9 mouse cellular contexts compared by ENCODE assay signal in the genomic region with DNA sequence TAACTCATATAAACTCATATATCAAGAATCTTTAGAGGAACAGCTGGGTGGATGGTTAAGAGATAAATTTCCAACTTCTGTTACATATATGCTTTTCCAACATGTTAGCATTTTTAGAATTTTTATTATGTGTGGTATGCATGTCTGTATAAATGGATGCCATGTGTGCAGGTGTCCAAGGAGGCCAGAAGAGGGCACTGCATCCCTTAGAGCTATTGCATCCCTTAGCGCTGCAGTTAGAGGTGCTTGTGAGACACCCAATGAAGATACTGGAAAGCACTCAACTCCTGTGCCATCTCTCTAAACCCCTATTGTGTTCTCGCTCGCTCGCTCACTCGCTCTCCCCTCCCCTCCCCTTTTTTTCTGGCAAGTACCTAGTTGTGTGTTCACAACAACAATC. TPM values are rescaled to one million over a fixed set of nuclear protein-coding genes. Genes with fewer than 3 reads are reported as not detected.
A peak's percentile ranks its signal among the peaks of the same experiment; 100 is the strongest.
DNase-seq lines count a peak whose midpoint lies in the region; ATAC-seq and TF ChIP-seq lines count a peak whose summit lies in the region.
"Had no signal": no experiment of that assay in that cellular context is flagged by ENCODE, and none has a peak within 500 bp of the region (broad histone marks: within the 10 kb centered on the region; RNA-seq: fewer than 3 reads in every experiment).

No protein-coding gene starts in this region.

- no peaks in the 10 kb centered on the region for H3K27me3 ChIP-seq in hindbrain, embryonic 11.5 days (ENCODE audit: control insufficient read depth, insufficient read depth, low read length)
- no peaks in the 10 kb centered on the region for H3K27me3 ChIP-seq in hindbrain, embryonic 16.5 days (replicated peaks; ENCODE audit: control insufficient read depth, insufficient read depth, low read length)
- no peaks in the 10 kb centered on the region for H3K27me3 ChIP-seq in intestine, embryonic 16.5 days (replicated peaks; ENCODE audit: control insufficient read depth, insufficient read depth, low read length)
- H3K27me3 ChIP-seq: limb, embryonic 13.5 days had no signal

- no peaks in the 10 kb centered on the region for H3K4me1 ChIP-seq in hindbrain, embryonic 11.5 days (replicated peaks; ENCODE audit: control insufficient read depth, insufficient read depth, low read length)
- no peaks in the 10 kb centered on the region for H3K4me1 ChIP-seq in hindbrain, embryonic 16.5 days (ENCODE audit: control insufficient read depth, insufficient read depth, low read depth, low read length)
- H3K4me1 ChIP-seq in ES-E14 (ENCODE audit: control insufficient read depth in 2 of 2, insufficient read depth in 2 of 2, low read length in 2 of 2, poor library complexity in 1 of 2): no peaks in the 10 kb centered on the region
- no peaks in the 10 kb centered on the region for H3K4me1 ChIP-seq in intestine, embryonic 16.5 days (ENCODE audit: control insufficient read depth, insufficient read depth, low read length)
- H3K4me1 ChIP-seq: limb, embryonic 13.5 days had no signal

- no peak for ATAC-seq in hindbrain, embryonic 11.5 days (ENCODE audit: low FRiP score)
- ATAC-seq in hindbrain, embryonic 16.5 days: no peak
- no peak for ATAC-seq in intestine, embryonic 16.5 days

- H3K4me2 ChIP-seq in hindbrain, embryonic 11.5 days (replicated peaks; ENCODE audit: low read depth, low read length): no peak overlapping the region
- no peak overlapping the region for H3K4me2 ChIP-seq in hindbrain, embryonic 16.5 days (ENCODE audit: low read length)
- no peak overlapping the region for H3K4me2 ChIP-seq in intestine, embryonic 16.5 days (ENCODE audit: low read depth, low read length)
- H3K4me2 ChIP-seq: limb, embryonic 13.5 days had no signal

- H3K27ac ChIP-seq in hindbrain, embryonic 11.5 days (ENCODE audit: low read depth, low read length): no peak overlapping the region
- H3K27ac ChIP-seq in hindbrain, embryonic 16.5 days (ENCODE audit: low read depth, low read length): no peak overlapping the region
- H3K27ac ChIP-seq in ES-E14 (ENCODE audit: insufficient read depth, low read depth, low read length, poor library complexity, severe bottlenecking): no peak overlapping the region
- H3K27ac ChIP-seq in intestine, embryonic 16.5 days (ENCODE audit: low read length): no peak overlapping the region
- H3K27ac ChIP-seq: limb, embryonic 13.5 days had no signal

- in situ Hi-C loops in ES-E14 (cut with MboI; ENCODE audit: low sequenced_read_pairs in 2 of 2, unreplicated experiment in 2 of 2): no loop called here

- WGBS in hindbrain, embryonic 11.5 days: 53% methylated on average over 5 of the region's 5 CpGs
- 53% methylated on average over 5 of the region's 5 CpGs for WGBS in hindbrain, embryonic 16.5 days
- WGBS in intestine, embryonic 16.5 days: 64% methylated on average over 5 of the region's 5 CpGs

- no peaks in the 10 kb centered on the region for H3K36me3 ChIP-seq in hindbrain, embryonic 11.5 days (ENCODE audit: control insufficient read depth, insufficient read depth, low read length)
- H3K36me3 ChIP-seq in hindbrain, embryonic 16.5 days (ENCODE audit: control insufficient read depth, insufficient read depth, low read length): peaks cover 9% of the 10 kb centered on the region; the same call in 1 of the 2 replicates
- H3K36me3 ChIP-seq in ES-E14 (ENCODE audit: control insufficient read depth, insufficient read depth, low read length, poor library complexity, severe bottlenecking): peaks cover 6% of the 10 kb centered on the region; the same call in 1 of the 2 replicates
- no peaks in the 10 kb centered on the region for H3K36me3 ChIP-seq in intestine, embryonic 16.5 days (ENCODE audit: control insufficient read depth, insufficient read depth, low read length)

- H3K9me3 ChIP-seq in hindbrain, embryonic 11.5 days (ENCODE audit: control insufficient read depth, low read length): no peaks in the 10 kb centered on the region
- H3K9me3 ChIP-seq in hindbrain, embryonic 16.5 days (ENCODE audit: control insufficient read depth, low read length): no peaks in the 10 kb centered on the region
- H3K9me3 ChIP-seq in ES-E14 (ENCODE audit: control insufficient read depth, insufficient read depth, low read depth, low read length): no peaks in the 10 kb centered on the region
- H3K9me3 ChIP-seq in intestine, embryonic 16.5 days (ENCODE audit: control insufficient read depth, low read length): no peaks in the 10 kb centered on the region
- H3K9me3 ChIP-seq: limb, embryonic 13.5 days had no signal

- DNase-seq in hindbrain, embryonic 11.5 days (ENCODE audit: low spot score): peak; percentile 32
- DNase-seq in 3T3-L1 (ENCODE audit: low read depth, low spot score) (peak; percentile 47), ES-E14 (ENCODE audit: low read depth, low spot score) (peak; percentile 33)
- DNase-seq in kidney, postnatal 4 days: peak; percentile 36 to 54
- peak; percentile 30 for DNase-seq in thymus, postnatal 25 days
- DNase-seq in ovary, postnatal 10 days (ENCODE audit: low spot score): no peak

- H3K4me3 ChIP-seq in hindbrain, embryonic 11.5 days (ENCODE audit: low read depth, low read length): no peak overlapping the region
- H3K4me3 ChIP-seq in hindbrain, embryonic 16.5 days (ENCODE audit: low read length): no peak overlapping the region
- no peak overlapping the region for H3K4me3 ChIP-seq in ES-E14 (ENCODE audit: insufficient read depth in 1 of 2, low read depth in 1 of 2, low read length in 2 of 2, poor library complexity in 1 of 2, severe bottlenecking in 1 of 2)
- H3K4me3 ChIP-seq in intestine, embryonic 16.5 days (ENCODE audit: low read length): no peak overlapping the region
- H3K4me3 ChIP-seq: limb, embryonic 13.5 days had no signal

- H3K9ac ChIP-seq in hindbrain, embryonic 11.5 days (ENCODE audit: low read depth, low read length): no peak overlapping the region
- H3K9ac ChIP-seq in hindbrain, embryonic 16.5 days (ENCODE audit: low read depth, low read length): no peak overlapping the region
- no peak overlapping the region for H3K9ac ChIP-seq in ES-E14 (ENCODE audit: insufficient read depth, low read depth, low read length, poor library complexity, severe bottlenecking)
- no peak overlapping the region for H3K9ac ChIP-seq in intestine, embryonic 16.5 days (ENCODE audit: low read depth, low read length)
- H3K9ac ChIP-seq: limb, embryonic 13.5 days had no signal

TF ChIP-seq in ES-E14, 5 proteins besides CTCF, POLR2A, EP300 and RAD21:
- no peak for TF ChIP-seq MAFK (IDR thresholded peaks at IDR 0.05; ENCODE audit: insufficient read depth, low read depth, low read length)
- peak; percentile 52; the same call in 1 of the 2 replicates for TF ChIP-seq ZC3H11A (IDR thresholded peaks at IDR 0.05; ENCODE audit: borderline replicate concordance, low read depth, low read length)

RNA-seq across cellular contexts. Expression of a gene that starts 4.9 kb away (rescaled TPM):
- 78.1 and 85.9 TPM in 2 replicates for polyA plus RNA-seq in hindbrain, embryonic 11.5 days (2014; fragmentation: Nextera tagmentation; extraction: Ambion mirVana)
- polyA plus RNA-seq in hindbrain, embryonic 16.5 days (2015; fragmentation: Nextera tagmentation; extraction: Ambion mirVana): 121 and 122 TPM in 2 replicates
- 56.1 and 71.1 TPM in 2 replicates for total RNA-seq in ES-E14 (2012; rRNA removed)
- 55.7 and 61.8 TPM in 2 replicates for polyA plus RNA-seq in intestine, embryonic 16.5 days (2015; fragmentation: Nextera tagmentation; extraction: Ambion mirVana)

RNA-seq across cellular contexts. Expression of a gene that starts 37.4 kb away (rescaled TPM):
- 1.8 and 2.3 TPM in 2 replicates for polyA plus RNA-seq in hindbrain, embryonic 11.5 days (2014; fragmentation: Nextera tagmentation; extraction: Ambion mirVana)
- polyA plus RNA-seq in hindbrain, embryonic 16.5 days (2015; fragmentation: Nextera tagmentation; extraction: Ambion mirVana): 0.87 and 0.99 TPM in 2 replicates
- total RNA-seq in ES-E14 (2012; rRNA removed): 1.7 and 3.0 TPM in 2 replicates
- polyA plus RNA-seq in intestine, embryonic 16.5 days (2015; fragmentation: Nextera tagmentation; extraction: Ambion mirVana): 0.77 and 0.84 TPM in 2 replicates

RNA-seq across cellular contexts. Expression of a gene that starts 42.4 kb away (rescaled TPM):
- polyA plus RNA-seq in hindbrain, embryonic 11.5 days (2014; fragmentation: Nextera tagmentation; extraction: Ambion mirVana): 3.8 and 8.4 TPM in 2 replicates
- 6.1 and 6.7 TPM in 2 replicates for polyA plus RNA-seq in hindbrain, embryonic 16.5 days (2015; fragmentation: Nextera tagmentation; extraction: Ambion mirVana)
- total RNA-seq in ES-E14 (2012; rRNA removed): 12.0 and 28.1 TPM in 2 replicates
- polyA plus RNA-seq in intestine, embryonic 16.5 days (2015; fragmentation: Nextera tagmentation; extraction: Ambion mirVana): 2.3 and 2.4 TPM in 2 replicates

RNA-seq across cellular contexts. Expression of a gene that starts 51.1 kb away (rescaled TPM):
- 11.9 and 14.4 TPM in 2 replicates for polyA plus RNA-seq in hindbrain, embryonic 11.5 days (2014; fragmentation: Nextera tagmentation; extraction: Ambion mirVana)
- 6.4 and 7.8 TPM in 2 replicates for polyA plus RNA-seq in hindbrain, embryonic 16.5 days (2015; fragmentation: Nextera tagmentation; extraction: Ambion mirVana)
- total RNA-seq in ES-E14 (2012; rRNA removed): 14.6 and 18.6 TPM in 2 replicates
- 7.2 and 7.9 TPM in 2 replicates for polyA plus RNA-seq in intestine, embryonic 16.5 days (2015; fragmentation: Nextera tagmentation; extraction: Ambion mirVana)

RNA-seq across cellular contexts. Expression of a gene that starts 55.2 kb away (rescaled TPM):
- 311 and 312 TPM in 2 replicates for polyA plus RNA-seq in hindbrain, embryonic 11.5 days (2014; fragmentation: Nextera tagmentation; extraction: Ambion mirVana)
- polyA plus RNA-seq in hindbrain, embryonic 16.5 days (2015; fragmentation: Nextera tagmentation; extraction: Ambion mirVana): 244 and 268 TPM in 2 replicates
- total RNA-seq in ES-E14 (2012; rRNA removed): 121 and 147 TPM in 2 replicates
- polyA plus RNA-seq in intestine, embryonic 16.5 days (2015; fragmentation: Nextera tagmentation; extraction: Ambion mirVana): 208 and 227 TPM in 2 replicates
